Mouse (Mus musculus): Measurements from ENCODE around the gene Fgd1.

DNA sequence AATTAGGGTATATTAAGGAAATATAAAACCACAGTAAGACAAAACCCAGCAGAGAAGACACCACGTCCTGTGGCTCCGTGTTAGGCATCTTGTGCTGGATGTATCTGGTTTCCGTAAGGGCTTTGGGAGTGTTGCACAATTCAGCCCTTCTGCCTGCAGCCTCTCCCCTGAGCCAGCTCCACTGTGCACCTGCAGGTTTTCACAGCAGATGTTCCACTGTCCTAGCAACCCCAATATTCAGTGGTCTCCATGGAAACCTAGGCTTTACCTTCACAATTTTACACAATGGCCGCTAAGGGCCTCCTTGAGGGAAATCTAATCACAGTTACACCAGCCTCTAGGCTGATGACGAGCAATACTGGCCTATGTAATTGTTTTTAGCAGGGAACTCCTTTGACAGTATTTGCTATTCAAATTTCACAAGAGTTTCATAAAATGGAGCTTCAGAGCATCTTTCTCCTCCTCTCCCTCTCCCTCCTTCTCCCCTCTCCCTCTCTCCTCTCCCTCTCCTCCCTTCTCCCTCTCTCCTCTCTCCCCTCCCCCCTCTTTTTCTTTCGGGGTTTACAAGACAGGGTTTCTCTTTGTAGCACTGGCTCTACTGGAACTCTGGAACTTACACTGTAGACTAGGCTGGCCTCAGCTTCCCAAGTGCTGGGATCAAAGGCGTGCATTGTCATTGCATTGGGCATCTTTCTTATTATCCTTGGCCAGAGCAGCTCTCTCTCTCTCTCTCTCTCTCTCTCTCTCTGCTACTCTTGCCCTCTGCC is 61.5 kb downstream of the Fgd1 start:
- TF ChIP-seq CTCF (IDR thresholded peaks at IDR 0.05; ENCODE audit: control insufficient read depth, insufficient read depth, low read length): no peak
- no peak for TF ChIP-seq POLR2A (IDR thresholded peaks at IDR 0.05; ENCODE audit: borderline replicate concordance, control insufficient read depth, low read depth, low read length)
